Mouse (Mus musculus) hindbrain, embryonic 11.5 days (tissue): ENCODE measurements around the gene 4932411N23Rik. TPM values are rescaled to one million over a fixed set of nuclear protein-coding genes. Genes with fewer than 3 reads are reported as not detected.
A peak's percentile ranks its signal among the peaks of the same experiment; 100 is the strongest.
"Not testable (repeated sequence)": the region's sequence is repeated elsewhere in the genome, so short reads cannot be mapped to it uniquely, and the experiment has no call there.

Experiments
- ATAC-seq: fragments of 200-750 bp; cut with Nextera tagmentation; 2 replicates; pipeline ENCODE4 v1.8.0; 2017; ENCODE audit warnings: mild to moderate bottlenecking, moderate TSS enrichment, moderate library complexity; ENCODE audit not compliant: low FRiP score
- DNase-seq: peaks from one replicate; pipeline ENCODE4 v3.0.0-alpha.2; 2015; ENCODE audit warnings: low spot score
- H3K27ac ChIP-seq: fragments of 300-500 bp; sonication (generic); 2 replicates; pipeline ENCODE4 v1.5.1; 2014; ENCODE audit warnings: mild to moderate bottlenecking, low read depth, low read length
- H3K27me3 ChIP-seq: fragments of 300-500 bp; sonication (generic); 2 replicates; pipeline ENCODE4 v1.6.1; 2014; ENCODE audit warnings: mild to moderate bottlenecking, low read length, moderate library complexity, mixed read lengths; ENCODE audit not compliant: control insufficient read depth, insufficient read depth
- H3K36me3 ChIP-seq: fragments of 300-500 bp; sonication (generic); 2 replicates; pipeline ENCODE4 v1.6.1; 2014; ENCODE audit warnings: mild to moderate bottlenecking, low read length, moderate library complexity, mixed read lengths; ENCODE audit not compliant: control insufficient read depth, insufficient read depth
- H3K4me1 ChIP-seq: fragments of 300-500 bp; sonication (generic); replicated peaks from 2 replicates; pipeline ENCODE4 v1.6.1; 2014; ENCODE audit warnings: low read length, mixed read lengths; ENCODE audit not compliant: control insufficient read depth, insufficient read depth
- H3K4me2 ChIP-seq: fragments of 300-500 bp; sonication (generic); replicated peaks from 2 replicates; pipeline ENCODE4 v1.6.1; 2014; ENCODE audit warnings: mild to moderate bottlenecking, low read depth, low read length
- H3K4me3 ChIP-seq: fragments of 300-500 bp; sonication (generic); 2 replicates; pipeline ENCODE4 v1.5.1; 2014; ENCODE audit warnings: low read depth, low read length
- H3K9ac ChIP-seq: fragments of 300-500 bp; sonication (generic); 2 replicates; pipeline ENCODE4 v1.6.1; 2014; ENCODE audit warnings: low read depth, low read length
- H3K9me3 ChIP-seq: fragments of 300-500 bp; sonication (generic); 2 replicates; pipeline ENCODE4 v1.6.1; 2016; ENCODE audit warnings: low read length; ENCODE audit not compliant: control insufficient read depth
- WGBS: fragments of 180-500 bp; shearing (Covaris S2); extraction: QIAGEN DNeasy Blood & Tissue Kit; methylation state at CpG from one replicate; pipeline ENCODE4 v1.1.7; 2014; 5-methylcytosine and 5-hydroxymethylcytosine counted together
- polyA plus RNA-seq: library from polyadenylated mRNA; unstranded; fragments of >200 nt; fragmentation: Nextera tagmentation; extraction: Ambion mirVana; gene quantifications from 2 replicates; pipeline ENCODE4 v1.2.1, GENCODE M21; 2014

The 4932411N23Rik gene
- polyA plus RNA-seq, result not detected in 2 replicates

DNA sequence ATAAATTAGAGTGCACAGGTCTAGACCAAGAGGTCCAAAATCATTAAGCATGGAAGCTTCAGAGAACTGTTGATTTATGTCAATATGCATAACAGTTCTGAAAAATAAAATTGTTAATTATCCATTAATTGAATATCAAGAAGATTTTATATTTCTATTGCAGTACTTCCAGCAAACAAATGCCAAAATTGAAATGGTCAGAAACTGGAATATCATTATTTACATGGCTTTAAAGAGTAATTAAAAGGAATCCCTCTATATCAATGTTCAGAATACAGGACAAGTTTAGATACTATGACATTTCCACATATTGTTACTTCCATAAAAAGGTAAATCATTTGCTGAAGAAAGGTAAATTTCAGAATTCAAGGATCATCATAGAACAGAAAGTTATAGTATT is at the start of gene 4932411N23Rik:
Gene 4932411N23Rik, minus strand, starts transcription at position 101 of the 400 bp plus-strand sequence.
- H3K36me3 ChIP-seq, result no peaks in the 10 kb centered on the region
- ATAC-seq (no peak), DNase-seq (no peak)
- H3K4me1 ChIP-seq, result no peaks in the 10 kb centered on the region
- H3K27ac ChIP-seq, result no peak within 1 kb of the TSS
- H3K4me3 ChIP-seq, result no peak within 1 kb of the TSS
- H3K27me3 ChIP-seq, result no peaks in the 10 kb centered on the region
- H3K9me3 ChIP-seq, result no peaks in the 10 kb centered on the region
- no peak within 1 kb of the TSS for H3K9ac ChIP-seq
- H3K4me2 ChIP-seq, result no peak within 1 kb of the TSS

DNA sequence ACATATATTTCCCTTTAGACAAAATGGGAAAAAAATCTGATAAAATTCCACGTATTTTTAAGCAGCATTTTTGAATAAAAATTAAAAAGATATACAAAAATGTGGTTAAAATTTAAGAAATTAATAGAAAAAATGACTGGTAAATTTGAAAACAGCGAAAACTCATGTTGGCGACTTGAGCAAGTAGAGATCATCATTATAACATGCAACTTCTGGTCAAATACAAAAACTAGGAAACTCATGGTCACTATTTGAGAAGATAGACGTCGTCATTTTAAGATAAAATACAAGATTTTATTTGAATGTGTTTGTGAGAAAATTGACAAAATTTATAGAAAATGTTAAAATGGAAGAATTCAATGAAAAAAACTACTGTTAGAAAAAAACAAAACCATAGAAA is 35.8 kb downstream of the 4932411N23Rik start:
- no peak overlapping the region for H3K27ac ChIP-seq
- no peak for ATAC-seq
- H3K9me3 ChIP-seq, result no peaks in the 10 kb centered on the region
- no peak overlapping the region for H3K4me3 ChIP-seq
- H3K36me3 ChIP-seq, result no peaks in the 10 kb centered on the region
- H3K4me2 ChIP-seq, result no peak overlapping the region
- DNase-seq, result no peak
- no peak overlapping the region for H3K9ac ChIP-seq
- WGBS, result 86% methylated on average over 5 of the region's 5 CpGs
- H3K27me3 ChIP-seq, result no peaks in the 10 kb centered on the region
- H3K4me1 ChIP-seq, result no peaks in the 10 kb centered on the region

DNA sequence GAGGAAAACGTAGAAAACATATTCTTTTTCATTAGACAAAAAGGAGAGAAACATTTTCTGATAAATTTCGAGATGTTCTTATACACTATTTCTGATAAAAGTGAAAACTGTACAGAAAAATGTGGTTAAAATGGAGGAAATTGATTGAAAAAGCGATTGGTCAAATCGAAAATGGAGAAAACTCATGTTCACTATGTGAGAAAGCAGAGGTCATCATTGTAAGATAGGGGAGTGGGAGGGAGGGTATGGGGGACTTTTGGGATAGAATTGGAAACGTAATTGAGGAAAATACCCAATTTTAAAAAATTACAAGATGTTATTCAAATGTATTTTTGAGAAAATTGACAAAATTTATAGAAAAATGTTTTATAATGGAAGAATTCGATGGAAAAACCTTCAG is 38.0 kb downstream of the 4932411N23Rik start:
- H3K4me1 ChIP-seq, H3K27me3 ChIP-seq, H3K36me3 ChIP-seq, H3K9ac ChIP-seq, H3K4me2 ChIP-seq, ATAC-seq, H3K27ac ChIP-seq, H3K9me3 ChIP-seq, H3K4me3 ChIP-seq: not testable (repeated sequence)
- 91% methylated on average over 5 of the region's 6 CpGs for WGBS
- DNase-seq, result peak; percentile 34

DNA sequence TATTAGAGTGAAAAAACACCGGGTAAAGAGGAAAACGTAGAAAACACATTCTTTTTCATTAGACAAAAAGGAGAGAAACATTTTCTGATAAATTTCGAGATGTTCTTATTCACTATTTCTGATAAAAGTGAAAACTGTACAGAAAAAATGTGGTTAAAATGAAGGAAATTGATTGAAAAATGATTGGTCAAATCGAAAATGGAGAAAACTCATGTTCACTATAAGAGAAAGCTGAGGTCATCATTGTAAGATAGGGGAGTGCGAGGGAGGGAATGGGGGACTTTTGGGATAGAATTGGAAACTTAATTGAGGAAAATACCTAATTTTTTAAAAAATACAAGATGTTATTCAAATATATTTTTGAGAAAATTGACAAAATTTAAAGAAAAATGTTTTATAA is 40.8 kb downstream of the 4932411N23Rik start:
- peak; percentile 28 for DNase-seq
- not testable (repeated sequence) for H3K27me3 ChIP-seq, ATAC-seq, H3K36me3 ChIP-seq, H3K27ac ChIP-seq, H3K4me3 ChIP-seq, H3K9ac ChIP-seq, H3K4me2 ChIP-seq, H3K9me3 ChIP-seq, H3K4me1 ChIP-seq
- WGBS, result 85% methylated on average over 5 of the region's 5 CpGs

DNA sequence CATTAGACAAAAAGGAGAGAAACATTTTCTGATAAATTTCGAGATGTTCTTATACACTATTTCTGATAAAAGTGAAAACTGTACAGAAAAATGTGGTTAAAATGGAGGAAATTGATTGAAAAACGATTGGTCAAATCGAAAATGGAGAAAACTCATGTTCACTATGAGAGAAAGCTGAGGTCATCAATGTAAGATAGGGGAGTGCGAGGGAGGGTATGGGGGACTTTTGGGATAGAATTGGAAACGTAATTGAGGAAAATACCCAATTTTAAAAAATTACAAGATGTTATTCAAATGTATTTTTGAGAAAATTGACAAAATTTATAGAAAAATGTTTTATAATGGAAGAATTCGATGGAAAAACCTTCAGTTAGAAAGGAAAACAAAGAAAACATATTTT is 42.2 kb downstream of the 4932411N23Rik start:
- DNase-seq, H3K9ac ChIP-seq, ATAC-seq, H3K4me2 ChIP-seq, H3K9me3 ChIP-seq, H3K4me3 ChIP-seq, H3K36me3 ChIP-seq, H3K4me1 ChIP-seq, H3K27ac ChIP-seq, H3K27me3 ChIP-seq: not testable (repeated sequence)
- 77% methylated on average over 4 of the region's 6 CpGs for WGBS

Other genes with a start within 250 kb of the 4932411N23Rik start
- not detected in 2 replicates for gene Gm382, start 224.1 kb upstream of the 4932411N23Rik start, polyA plus RNA-seq